Mouse (Mus musculus) gastrocnemius, postnatal 10 days (tissue): ENCODE data around the gene 9230112D13Rik. TPM values are rescaled to one million over a fixed set of nuclear protein-coding genes. Genes with fewer than 3 reads are reported as not detected.

ENCODE experiments used
- DNase-seq: peaks from one replicate; pipeline ENCODE4 v3.0.0; 2021; ENCODE audit warnings: mixed read lengths
- total RNA-seq, 2 experiments: library from RNA; stranded (reverse); gene quantifications; 2 replicates each; pipeline ENCODE4 v1.2.3; 2021

9230112D13Rik gene
- total RNA-seq, 2 experiments from 2014 or later, result not detected

DNA sequence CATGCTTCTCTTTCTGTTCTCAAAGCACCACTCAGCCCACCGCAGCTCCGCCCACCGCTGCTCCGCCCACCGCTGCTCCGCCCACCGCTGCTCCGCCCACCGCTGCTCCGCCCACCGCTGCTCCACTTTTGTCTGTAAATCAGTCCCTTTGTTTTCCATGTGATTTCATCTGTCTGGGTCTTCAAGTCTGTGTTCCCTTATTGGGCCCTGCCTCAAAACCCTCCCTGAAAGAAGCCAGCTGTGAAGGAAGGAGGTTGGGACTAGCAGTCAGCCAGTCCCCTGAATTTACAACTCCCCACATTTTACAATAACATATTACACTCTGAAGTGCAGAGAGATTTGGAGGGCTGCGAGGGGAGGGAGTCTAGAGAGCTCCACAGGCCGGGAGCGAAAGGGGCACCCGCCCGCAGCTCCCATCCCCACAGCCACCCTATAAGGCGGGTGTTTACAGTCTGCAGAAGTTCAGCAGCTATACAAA, 18.1 kb upstream of the 9230112D13Rik start:
- peak; percentile 71 for DNase-seq

DNA sequence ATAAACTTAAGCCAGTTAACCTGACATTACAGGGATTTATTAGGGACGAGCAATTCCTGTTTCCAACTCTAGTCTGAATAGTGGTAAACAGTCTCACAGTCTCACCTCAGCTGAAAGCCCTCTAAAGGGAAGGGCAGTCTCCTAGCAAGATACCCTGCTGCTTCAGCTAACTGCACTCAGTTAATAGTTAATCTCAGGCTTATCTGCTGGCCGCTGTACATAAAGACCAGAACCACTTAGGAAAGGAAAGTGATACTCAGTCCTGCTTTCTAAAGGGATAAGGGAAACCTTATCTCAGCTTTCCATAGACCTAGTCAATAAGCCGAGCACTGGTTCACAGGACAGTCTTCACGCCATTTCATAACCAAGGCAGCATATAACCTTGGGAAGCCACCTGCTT, 13.3 kb upstream of the 9230112D13Rik start:
- DNase-seq, result no peak

DNA sequence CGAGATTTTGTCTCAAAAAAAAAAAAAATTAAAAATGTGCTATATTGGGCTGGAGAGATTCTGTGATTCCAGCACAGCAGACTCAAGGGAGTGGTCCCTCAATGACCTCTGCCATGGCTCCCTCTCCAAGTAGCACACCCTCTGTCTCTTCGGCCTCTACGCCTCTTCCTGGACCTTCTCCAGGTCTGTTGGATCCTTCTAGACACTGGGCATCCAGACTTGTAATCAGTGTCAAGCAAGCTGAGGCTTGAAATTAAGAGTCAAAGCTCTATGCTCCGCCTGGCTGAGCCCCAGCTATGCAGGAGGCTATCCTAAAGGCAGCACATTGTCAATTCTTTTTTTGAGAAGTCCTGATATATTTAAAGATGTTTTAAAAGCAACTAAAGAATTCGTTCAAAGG, 10.9 kb upstream of the 9230112D13Rik start:
- DNase-seq, result peak; percentile 30

DNA sequence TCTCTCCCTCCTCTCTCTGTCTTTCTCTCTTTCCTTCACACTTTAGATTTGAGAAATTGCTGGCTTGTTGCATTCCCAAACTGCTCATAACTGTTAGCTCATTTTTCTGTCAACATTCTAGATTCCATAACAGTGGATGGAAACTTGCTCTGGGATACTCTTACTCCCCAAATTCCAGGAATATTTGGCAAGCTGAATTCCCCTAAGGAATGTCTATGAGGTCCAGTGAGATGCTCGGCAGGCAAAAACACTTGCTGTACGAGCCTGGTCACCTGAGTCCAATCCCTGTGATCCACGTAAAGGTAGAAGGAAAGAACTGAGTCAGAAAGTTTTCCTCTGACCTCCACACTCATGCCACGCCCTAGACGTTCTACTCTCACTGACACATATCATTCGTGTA, 9.9 kb upstream of the 9230112D13Rik start:
- no peak for DNase-seq

DNA sequence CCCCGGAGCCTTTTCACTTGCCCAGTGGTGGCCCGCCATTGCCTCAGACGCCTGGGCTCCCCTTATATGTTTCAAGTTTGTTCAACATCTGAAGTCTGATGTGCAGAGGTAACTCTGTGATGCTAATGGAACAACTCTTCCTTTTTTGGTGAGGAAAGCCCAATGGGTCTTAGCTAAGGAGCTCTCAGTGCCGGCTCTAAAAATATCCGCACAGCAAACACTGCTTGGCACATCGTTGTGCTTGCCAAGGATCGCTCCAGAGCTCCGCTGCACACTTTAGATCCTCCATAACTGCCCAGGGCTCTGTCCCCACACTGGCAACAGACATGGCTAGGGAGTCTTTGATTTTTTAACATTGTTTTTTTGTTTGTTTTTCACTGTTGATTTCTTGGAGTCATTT, 6.2 kb upstream of the 9230112D13Rik start:
- DNase-seq, result no peak

GRCm38 (mm10) chr14:34517959-34518544, 4.5 kb downstream of the 9230112D13Rik start:
- no peak for DNase-seq

- no peak for DNase-seq
Observed at GRCm38 (mm10) chr14:34516960-34517577, 5.5 kb downstream of the 9230112D13Rik start.

- no peak for DNase-seq
Observed at GRCm38 (mm10) chr14:34515860-34516259, 6.7 kb downstream of the 9230112D13Rik start.

GRCm38 (mm10) chr14:34514120-34514519, 8.5 kb downstream of the 9230112D13Rik start:
- no peak for DNase-seq

DNA sequence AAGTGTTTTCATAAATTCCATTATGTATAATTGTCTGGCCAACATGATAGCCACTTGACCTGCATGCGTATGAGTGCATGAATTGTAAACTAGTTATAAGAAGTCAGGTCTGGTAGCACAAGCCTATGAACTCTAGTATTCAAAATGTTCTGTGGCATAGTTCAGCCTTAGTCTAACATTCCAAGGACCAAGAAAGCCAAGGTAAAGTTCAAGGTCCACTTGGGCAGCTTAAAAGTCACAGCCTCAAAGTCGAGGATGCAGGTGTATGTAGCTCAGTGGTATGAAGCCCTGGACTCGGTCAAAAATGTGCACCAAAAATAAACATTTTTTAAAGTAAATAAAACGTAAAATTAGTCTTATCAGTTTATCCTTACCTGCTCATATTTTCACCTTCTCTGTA, 10.0 kb downstream of the 9230112D13Rik start:
- DNase-seq, result no peak

DNA sequence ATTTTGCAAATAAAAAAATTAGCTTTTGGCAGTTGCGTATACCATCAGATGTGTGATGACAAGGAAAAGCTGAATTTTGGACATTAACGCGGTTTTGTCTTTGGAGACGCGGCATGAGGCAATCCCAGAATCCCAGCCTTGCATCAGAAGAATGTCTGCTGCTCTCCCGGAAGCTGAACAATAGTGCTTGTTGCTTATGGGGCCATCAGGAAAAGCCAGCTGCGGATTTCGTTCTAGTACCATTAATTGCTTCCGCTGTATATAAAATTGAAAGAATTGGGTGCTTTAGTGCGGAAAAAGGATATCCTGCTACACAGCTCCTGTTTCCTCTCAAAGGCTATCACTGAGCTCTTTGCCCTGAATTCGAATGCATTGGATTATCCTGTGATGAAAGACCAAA, 10.7 kb downstream of the 9230112D13Rik start:
- DNase-seq, result no peak

DNA sequence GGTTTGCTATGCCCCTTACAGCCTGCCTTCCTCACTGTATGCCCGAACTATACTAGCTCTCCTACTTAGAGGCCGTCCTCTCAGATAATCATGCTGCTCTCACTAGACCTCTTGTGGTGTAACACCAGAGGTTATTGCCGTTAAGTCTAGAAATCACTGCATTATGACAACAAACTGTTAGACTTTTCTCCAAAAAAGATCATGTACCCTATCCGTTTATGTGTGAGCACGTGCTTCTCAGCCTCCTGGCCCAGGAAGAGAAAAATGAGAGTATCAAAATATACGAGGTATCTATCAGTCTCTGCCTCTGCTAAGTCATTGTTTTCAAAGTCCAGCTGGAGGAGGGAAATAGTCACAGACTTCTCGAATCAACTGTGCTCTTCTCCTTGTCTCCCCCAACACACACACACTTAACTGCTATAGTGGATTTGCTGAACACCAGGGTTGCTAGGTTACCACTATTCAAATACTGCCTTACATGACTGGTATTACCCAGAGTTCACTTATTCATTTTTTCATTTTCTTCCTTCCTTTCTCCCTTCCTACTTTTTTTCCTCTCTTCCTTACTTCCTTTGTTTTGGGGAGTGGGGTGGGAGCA, 13.7 kb downstream of the 9230112D13Rik start:
- DNase-seq, result no peak

DNA sequence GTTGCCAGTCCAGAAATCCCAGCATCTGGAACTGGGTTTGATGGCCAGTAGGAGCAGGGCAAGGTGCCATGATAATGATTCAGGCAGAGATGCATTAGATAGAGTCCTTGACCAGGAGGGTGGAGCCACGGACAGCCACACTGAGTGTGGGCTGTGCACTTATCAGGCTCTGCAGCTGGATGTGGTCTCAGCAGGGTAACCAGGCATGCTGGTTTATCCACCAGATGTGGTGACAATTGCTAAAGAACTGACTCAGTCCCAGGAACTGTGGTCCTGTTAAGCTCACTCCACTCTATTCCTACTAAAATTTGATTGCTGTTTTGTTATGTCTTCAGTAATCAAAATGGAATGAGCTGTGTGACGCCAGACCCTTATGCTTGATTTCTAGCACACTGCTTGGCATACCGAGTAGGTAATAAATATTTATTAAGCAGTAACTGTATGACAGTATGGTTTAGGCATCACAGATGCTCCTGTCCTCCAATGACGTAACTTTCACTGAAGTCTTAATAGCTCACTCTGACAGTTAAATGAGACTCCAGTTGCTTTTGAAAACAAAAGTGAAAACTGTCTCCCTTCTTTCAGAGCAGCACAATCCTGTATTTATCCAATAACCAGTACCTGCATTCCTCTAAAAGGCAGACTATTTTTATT, 14.3 kb downstream of the 9230112D13Rik start:
- peak; percentile 19 for DNase-seq

GRCm38 (mm10) chr14:34505309-34505708, 17.3 kb downstream of the 9230112D13Rik start:
- DNase-seq, result no peak

GRCm38 (mm10) chr14:34504377-34504776, 18.2 kb downstream of the 9230112D13Rik start:
- no peak for DNase-seq

GRCm38 (mm10) chr14:34503759-34504158, 18.8 kb downstream of the 9230112D13Rik start:
- DNase-seq, result no peak

- no peak for DNase-seq
Observed at GRCm38 (mm10) chr14:34503325-34503647, 19.3 kb downstream of the 9230112D13Rik start, which contains the start of gene Bmpr1a. Bmpr1a (minus strand) TSS chr14:34503341.

GRCm38 (mm10) chr14:34502475-34503324, 19.9 kb downstream of the 9230112D13Rik start:
- DNase-seq, result peak; percentile 88

GRCm38 (mm10) chr14:34501804-34502474, 20.7 kb downstream of the 9230112D13Rik start:
- DNase-seq, result peak; percentile 57

DNA sequence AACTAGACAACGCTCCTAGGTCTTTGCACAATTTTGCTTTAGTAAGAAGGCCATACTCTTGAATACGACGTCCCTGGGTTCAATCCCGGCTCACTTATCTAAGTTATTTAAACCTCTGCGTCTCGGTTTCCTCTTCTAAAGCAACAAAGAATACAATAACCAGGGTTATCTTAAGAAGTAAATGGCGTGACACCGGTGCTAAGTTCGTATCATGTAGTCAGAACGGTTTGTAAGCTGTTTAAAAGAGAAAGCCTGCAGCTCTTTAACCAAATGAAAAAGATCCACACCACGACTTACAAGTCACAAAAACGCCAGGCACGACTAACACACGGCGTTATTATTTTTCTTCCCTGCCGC, 21.2 kb downstream of the 9230112D13Rik start:
- no peak for DNase-seq

DNA sequence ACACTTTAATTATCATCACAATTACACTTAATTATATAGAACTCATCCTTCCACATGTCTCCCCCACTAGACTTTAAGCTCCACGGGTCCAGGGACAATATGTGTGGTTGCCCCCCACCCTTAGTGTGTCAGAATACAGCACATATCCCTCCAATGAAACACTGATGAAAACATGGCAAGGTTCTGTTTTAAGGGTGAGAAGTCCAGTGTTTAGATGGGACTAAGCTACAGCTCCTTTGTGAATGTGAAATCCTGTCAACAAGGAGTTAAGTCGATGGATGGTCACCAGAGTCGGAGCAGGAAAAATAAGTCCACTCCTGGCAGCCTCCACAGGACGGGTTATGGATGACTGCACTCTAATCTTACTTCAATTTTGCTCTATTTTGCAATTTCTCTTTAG, 22.3 kb downstream of the 9230112D13Rik start:
- DNase-seq, result no peak

- no peak for DNase-seq
Observed at GRCm38 (mm10) chr14:34499664-34500063, 22.9 kb downstream of the 9230112D13Rik start.
